Mouse (Mus musculus): ENCODE results near the gene S100a6.

S100a6 gene

DNA sequence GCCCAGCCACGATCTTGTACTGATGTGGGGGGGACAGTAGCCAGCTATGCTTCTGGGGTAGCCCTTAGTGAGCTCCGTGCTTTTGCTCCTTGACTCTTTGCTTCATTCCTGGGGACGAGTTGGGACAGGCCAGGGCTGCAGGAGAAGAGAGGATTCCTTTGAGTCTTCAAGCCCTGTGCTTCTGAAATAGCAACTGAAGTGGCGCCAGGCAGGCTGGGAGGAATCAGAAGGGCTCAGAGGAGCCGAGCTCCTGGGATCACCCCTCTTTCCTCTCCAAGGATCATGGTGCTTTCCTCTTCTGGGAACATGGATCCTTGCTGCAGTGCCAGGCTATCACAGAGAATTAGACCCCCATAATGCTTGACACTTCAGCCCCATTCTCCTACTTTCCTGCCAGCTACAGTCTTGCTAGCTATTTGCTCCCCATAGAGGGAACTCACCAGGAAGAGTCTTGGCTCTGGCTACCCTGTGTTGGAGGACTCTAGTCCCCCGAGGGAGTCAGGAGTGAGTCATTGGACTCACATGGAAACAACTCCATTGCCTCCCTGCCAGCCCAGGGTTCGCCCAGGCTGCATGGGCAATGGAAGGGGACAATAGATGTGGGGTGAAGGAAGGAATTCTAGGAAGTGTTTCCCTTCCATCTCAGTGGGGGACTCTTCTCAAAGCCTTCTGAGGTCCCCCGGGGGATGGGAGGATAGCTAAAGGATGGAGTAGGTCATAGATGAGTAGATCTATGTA lies 12.1 kb upstream of the S100a6 start:
- DNase-seq (ENCODE audit: low spot score): peak; percentile 77

GRCm38 (mm10) chr3:90601486-90602110 lies 11.1 kb upstream of the S100a6 start, which contains the start of gene Gm42674:
Gene Gm42674 (plus strand): TSS chr3:90601904.
- no peak for DNase-seq (ENCODE audit: low spot score)

GRCm38 (mm10) chr3:90603623-90604022 lies 9.1 kb upstream of the S100a6 start, which contains the start of gene S100a4:
Gene S100a4 (plus strand): TSS chr3:90603771.
- peak; percentile 36 for DNase-seq (ENCODE audit: low spot score)

GRCm38 (mm10) chr3:90604416-90604815 lies 8.3 kb upstream of the S100a6 start:
- DNase-seq (ENCODE audit: low spot score): peak; percentile 95

DNA sequence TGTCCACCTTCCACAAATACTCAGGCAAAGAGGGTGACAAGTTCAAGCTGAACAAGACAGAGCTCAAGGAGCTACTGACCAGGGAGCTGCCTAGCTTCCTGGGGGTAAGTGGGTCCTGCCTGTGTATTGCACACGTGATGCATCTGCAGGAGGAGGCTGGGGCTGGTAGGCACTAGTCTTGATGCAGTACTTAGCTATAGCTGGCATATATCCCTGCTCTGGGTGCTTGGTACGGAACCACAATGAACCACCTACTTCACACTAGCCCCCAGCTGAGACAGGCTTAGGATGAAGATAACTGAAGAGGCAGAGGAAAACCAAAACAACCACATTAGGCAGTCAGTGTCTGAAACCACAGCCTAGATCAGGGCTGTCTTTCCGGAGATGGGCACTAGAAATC lies 7.6 kb upstream of the S100a6 start:
- no peak for DNase-seq (ENCODE audit: low spot score)

GRCm38 (mm10) chr3:90605736-90606135 lies 6.9 kb upstream of the S100a6 start:
- DNase-seq (ENCODE audit: low spot score): no peak

DNA sequence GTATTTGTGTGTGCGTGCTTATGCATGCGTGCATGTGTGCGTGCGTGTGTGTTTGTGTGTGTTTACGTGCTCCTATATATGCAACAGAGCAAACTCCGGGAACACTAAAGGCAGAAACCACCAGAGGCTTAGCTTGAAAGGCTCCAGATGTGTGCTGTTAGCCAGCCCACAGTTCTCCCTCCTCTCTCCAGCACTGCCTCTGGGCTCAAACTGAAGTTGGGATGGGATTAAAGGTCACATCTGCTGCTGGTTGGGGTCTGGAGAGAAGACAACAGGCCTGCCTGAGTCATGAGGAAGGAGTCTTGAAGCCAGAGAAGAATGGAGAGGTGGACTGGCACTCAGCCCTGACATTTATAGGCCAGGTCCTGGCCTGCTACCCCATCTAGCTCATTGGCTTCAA lies 6.5 kb upstream of the S100a6 start:
- peak; percentile 33 for DNase-seq (ENCODE audit: low spot score)

- DNase-seq (ENCODE audit: low spot score): no peak
Observed at GRCm38 (mm10) chr3:90607361-90607760, 5.3 kb upstream of the S100a6 start.

DNA sequence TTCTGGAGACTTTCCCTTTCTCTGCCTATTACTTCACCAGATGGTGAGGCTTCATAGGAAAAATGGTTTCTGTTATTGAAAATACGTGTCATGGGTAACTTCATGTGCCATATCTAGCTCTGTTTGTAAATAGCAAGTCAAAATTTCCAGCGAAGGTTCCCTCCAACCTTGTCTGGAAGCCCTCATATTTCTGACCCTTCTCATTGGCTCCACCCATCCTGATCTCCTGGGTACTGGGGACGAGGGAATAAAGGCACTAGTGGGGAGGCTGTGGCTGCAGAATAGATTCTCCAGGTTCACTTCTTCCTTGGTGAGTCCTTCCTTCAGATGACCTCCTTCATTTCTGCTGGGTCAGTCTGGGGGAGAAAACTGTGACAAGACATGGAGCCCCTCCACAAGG lies 4.5 kb upstream of the S100a6 start, which contains the start of gene S100a5:
Gene S100a5 (plus strand): TSS at position 301 of the 400 bp plus-strand sequence.
- DNase-seq (ENCODE audit: low spot score): no peak

DNA sequence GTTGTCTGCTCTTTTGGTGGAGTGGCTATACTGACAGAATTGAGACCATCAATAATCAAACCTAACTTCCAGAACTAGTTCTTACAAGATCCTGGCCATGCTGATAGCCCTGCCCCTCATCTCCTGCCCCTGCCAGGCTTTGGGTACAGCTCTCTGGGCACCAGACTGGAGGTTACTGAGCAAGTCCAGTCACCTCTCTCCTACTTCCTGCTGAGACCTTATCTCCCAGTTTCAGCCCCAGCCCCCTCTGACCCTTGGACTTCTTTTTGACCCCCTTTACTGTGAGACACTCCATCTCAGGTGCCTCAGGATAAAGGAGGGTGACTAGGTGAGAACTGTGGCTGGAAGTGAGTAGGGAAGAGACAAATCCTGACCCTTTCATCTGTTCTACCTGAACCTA lies 3.6 kb upstream of the S100a6 start:
- no peak for DNase-seq (ENCODE audit: low spot score)

GRCm38 (mm10) chr3:90611494-90611893 lies 1.2 kb upstream of the S100a6 start:
- no peak for DNase-seq (ENCODE audit: low spot score)

DNA sequence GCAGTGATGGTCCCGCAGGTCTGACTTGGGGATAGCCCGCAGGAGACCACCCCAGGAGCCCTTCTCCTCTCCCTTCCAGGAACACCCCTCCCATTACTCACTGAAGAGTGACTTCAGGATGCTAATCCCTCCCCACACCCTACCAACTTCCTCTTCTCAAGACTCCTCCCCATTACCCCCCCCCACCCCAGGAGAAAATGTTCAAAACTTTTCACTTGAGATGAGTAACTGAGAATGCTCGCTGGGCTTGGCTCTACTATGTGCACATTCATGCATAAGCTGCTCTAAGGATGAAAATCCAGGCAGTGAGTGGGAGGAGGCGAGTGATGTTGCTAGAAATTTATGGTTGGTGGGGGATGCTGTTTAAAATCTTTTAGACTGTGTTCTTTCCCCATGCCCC lies 621 bp upstream of the S100a6 start:
- DNase-seq (ENCODE audit: low spot score): no peak

DNA sequence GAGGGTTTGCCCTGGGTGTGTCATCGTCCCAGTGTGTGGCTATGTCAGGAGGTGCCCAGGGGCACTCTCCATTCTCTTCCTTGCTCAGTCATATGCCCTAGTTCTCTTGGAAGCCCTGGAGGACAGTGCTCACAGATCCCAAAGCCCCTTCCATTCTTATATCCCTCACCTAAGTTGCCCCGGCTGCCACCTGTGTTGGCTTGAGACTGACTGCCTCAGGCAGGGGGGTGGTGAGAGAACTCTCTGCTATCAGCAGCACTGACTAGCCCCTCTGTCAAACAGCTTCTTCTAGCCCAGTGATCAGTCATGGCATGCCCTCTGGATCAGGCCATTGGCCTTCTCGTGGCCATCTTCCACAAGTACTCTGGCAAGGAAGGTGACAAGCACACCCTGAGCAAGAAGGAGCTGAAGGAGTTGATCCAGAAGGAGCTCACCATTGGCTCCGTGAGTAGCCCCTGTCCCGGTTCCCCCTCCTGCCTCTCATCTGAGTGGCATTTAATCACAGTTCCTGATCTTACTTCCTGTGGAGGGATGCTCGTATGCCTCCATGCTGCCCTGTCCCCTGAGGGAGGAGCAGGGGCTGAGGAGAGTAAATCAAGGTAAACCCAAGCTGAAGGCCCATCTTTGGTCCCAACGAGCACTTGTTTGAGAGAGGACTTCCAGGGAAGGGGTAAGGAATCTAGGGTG lies 922 bp downstream of the S100a6 start:
- DNase-seq (ENCODE audit: low spot score): peak; percentile 30

GRCm38 (mm10) chr3:90614148-90614530 lies 1.5 kb downstream of the S100a6 start:
- DNase-seq (ENCODE audit: low spot score): no peak

- peak; percentile 48 for DNase-seq (ENCODE audit: low spot score)
Observed at GRCm38 (mm10) chr3:90614611-90615251, 2.0 kb downstream of the S100a6 start.

DNA sequence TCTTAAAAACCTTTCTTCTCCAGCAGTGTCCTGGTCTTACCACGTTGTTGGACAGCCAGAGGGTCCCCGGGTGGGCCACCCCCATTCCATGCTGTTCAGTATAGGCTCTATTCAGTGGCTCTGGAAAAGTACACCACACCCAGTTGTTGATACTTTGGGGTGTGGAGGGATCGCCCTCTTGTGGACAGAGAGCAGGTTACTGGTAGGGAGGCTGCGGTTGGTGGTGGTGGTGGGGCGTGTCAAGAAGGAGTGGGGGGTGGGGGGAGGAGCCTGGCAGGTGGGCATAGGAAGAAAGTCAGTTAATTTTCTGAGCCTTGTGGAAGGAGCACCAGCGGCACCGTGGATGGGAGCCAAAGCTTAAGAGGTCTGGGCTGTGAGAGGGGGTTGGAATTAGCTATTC lies 2.7 kb downstream of the S100a6 start:
- DNase-seq (ENCODE audit: low spot score): peak; percentile 91

DNA sequence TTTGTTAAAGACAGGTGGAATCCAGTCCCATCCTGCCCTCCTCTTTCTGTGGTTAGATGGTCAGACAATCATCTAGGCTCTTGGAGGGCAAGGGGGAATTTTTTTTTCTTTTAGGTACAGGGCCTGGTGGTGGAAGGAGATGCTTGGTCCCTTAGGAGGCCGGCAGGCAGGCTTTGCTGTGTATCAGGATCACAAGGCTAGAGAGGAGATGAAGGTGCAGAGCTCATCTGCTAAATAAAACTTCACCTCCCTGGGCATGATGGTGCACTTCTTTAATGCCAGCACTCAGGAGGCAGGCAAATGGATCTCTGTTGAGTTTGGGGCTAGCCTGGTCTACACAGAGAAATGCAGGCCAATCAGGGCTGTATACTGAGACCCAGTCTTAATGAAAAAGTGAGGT lies 3.2 kb downstream of the S100a6 start:
- DNase-seq (ENCODE audit: low spot score): no peak

DNA sequence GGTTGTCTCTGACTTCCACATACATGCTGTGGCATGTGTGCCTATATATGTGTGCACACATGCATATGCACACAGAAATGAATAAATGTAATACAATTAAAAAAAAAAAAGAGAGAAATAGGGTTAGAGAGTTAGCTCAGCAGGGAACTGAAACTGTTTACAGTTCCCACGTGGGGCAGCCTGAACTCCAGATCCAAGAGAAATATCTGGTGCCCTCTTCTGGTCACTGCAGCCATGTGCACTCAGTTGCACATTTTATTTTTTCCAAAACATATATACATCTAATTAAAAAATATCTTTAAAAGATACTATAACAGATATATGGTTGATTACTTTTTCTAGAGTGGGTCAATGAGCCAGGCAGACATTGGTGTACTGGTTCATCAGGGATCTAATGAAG lies 4.9 kb downstream of the S100a6 start:
- no peak for DNase-seq (ENCODE audit: low spot score)

DNA sequence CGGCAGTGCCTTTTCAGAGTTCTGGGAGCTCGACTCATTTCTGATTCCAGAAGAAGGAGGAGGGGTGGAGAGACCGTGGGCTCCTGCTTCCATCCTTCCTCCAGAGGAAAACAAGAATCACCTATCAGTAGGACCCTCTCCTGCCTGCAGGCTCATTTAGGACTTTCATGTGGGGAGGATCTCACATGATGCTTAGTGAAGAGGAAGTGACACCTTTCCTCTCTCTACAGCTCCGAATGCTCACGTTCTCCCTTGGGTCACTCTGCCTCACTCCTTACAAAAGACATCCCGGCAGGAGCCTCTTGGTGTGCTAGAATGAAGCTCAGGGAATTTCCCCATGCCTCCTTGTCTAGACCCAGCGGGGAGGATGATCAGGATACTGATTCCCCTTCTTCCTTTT lies 8.9 kb downstream of the S100a6 start:
- no peak for DNase-seq (ENCODE audit: low spot score)

DNA sequence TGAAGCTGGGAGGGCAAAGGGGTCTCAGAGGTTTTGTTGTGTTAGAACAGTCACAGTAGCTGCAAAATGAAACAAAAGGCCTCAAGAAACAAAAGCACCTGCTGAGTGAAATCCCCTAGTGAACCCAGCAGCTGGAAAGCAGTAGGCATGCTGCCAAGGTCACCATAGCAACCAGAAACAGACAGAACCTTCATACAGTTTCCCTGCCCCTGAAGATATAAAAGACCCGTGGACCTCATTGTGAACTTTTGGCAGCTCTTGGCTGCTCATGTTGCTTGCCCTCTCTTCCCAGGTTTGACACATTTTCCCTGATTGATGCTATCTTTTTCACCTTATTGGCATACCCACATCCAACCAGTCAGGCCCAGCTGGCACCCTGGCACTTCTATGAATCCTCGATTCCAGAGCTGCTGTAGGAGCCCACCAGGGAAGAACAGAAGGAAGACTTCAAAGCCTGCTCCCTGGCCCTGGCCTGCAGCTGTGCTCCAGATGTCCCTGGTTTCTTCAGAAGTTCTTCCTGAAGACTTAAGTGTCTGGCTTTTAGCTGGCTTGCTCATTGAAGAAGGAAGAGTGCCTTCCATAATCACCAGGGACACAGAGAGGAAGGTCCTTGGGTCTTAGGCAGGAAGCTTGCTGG lies 10.9 kb downstream of the S100a6 start:
- peak; percentile 93 for DNase-seq (ENCODE audit: low spot score)

- no peak for DNase-seq (ENCODE audit: low spot score)
Observed at GRCm38 (mm10) chr3:90625496-90625895, 12.8 kb downstream of the S100a6 start.
